Mouse (Mus musculus) ES-E14 (cell line): Measurements from ENCODE around the gene Txndc11.

Experiments
- HCFC1 ChIP-seq: IDR thresholded peaks from 2 replicates; pipeline ENCODE4 v1.6.1; 2012; ENCODE audit warnings: low read length, inconsistent platforms, borderline replicate concordance; ENCODE audit not compliant: insufficient read depth
- MAFK ChIP-seq: IDR thresholded peaks from 2 replicates; pipeline ENCODE4 v1.6.1; 2014; ENCODE audit warnings: mild to moderate bottlenecking, low read depth, low read length, inconsistent platforms; ENCODE audit not compliant: insufficient read depth
- ZNF384 ChIP-seq: IDR thresholded peaks from 2 replicates; pipeline ENCODE4 v1.6.1; 2012; ENCODE audit warnings: low read depth, low read length, inconsistent platforms

GRCm38 (mm10) chr16:11060645-11061044 lies 73.8 kb downstream of the Txndc11 start, which contains the start of gene Snn:
- TF ChIP-seq MAFK (no peak), ZNF384 (no peak), HCFC1 (no peak)
